Mouse (Mus musculus): ENCODE measurements around the gene Psd. TPM values are rescaled to one million over a fixed set of nuclear protein-coding genes. Genes with fewer than 3 reads are reported as not detected.

Gene Psd
- polyA plus RNA-seq, 1 experiment from 2014 or later = 1.8 TPM

DNA sequence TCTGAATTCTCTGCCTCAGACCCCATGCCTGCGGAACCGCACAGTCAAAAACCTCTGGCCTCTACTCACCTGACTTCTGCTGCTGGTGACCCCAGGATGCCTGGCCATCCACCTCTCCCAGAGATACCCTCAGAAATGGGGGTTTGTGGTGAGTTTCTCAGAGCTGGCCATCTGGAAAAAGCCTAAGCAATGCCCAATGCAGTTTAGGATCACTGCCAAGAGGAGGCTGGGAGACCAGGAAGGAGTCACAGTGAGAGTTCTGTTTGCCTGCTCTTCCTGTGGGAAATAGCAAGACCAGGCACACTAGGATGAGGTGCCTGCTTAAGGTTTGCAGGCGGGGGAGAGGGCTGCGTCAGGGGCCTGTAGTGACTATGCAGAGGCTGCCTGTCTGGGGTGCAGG lies 42.3 kb downstream of the Psd start:
- DNase-seq (ENCODE audit: low spot score) = no peak
- no peak overlapping the region for H3K27ac ChIP-seq
- 94% methylated on average over 4 of the region's 4 CpGs for WGBS
- H3K9me3 ChIP-seq (replicated peaks) = no peaks in the 10 kb centered on the region
- H3K4me3 ChIP-seq = no peak overlapping the region
- no peaks in the 10 kb centered on the region for H3K27me3 ChIP-seq (ENCODE audit: low read depth, poor library complexity, severe bottlenecking)
- peaks cover 70% of the 10 kb centered on the region for H3K36me3 ChIP-seq
- no peaks in the 10 kb centered on the region for H3K4me1 ChIP-seq

- no peak for DNase-seq (ENCODE audit: low spot score)
- Histone ChIP-seq H3K27ac (no peak overlapping the region), H3K27me3 (ENCODE audit: low read depth, poor library complexity, severe bottlenecking) (no peaks in the 10 kb centered on the region), H3K4me3 (no peak overlapping the region), H3K4me1 (no peaks in the 10 kb centered on the region), H3K36me3 (peaks cover 81% of the 10 kb centered on the region), H3K9me3 (replicated peaks) (no peaks in the 10 kb centered on the region)
- 95% methylated on average over 11 of the region's 11 CpGs for WGBS
Observed at GRCm38 (mm10) chr19:46282081-46282849, 44.7 kb downstream of the Psd start.

GRCm38 (mm10) chr19:46275307-46275706 lies 51.6 kb downstream of the Psd start:
- Histone ChIP-seq H3K36me3 (peaks cover 66% of the 10 kb centered on the region), H3K27me3 (ENCODE audit: low read depth, poor library complexity, severe bottlenecking) (no peaks in the 10 kb centered on the region), H3K9me3 (replicated peaks) (no peaks in the 10 kb centered on the region), H3K4me3 (no peak overlapping the region), H3K4me1 (no peaks in the 10 kb centered on the region), H3K27ac (no peak overlapping the region)
- DNase-seq (ENCODE audit: low spot score) = no peak

GRCm38 (mm10) chr19:46264762-46265161 lies 62.2 kb downstream of the Psd start:
- Histone ChIP-seq H3K4me3 (no peak overlapping the region), H3K4me1 (no peaks in the 10 kb centered on the region), H3K36me3 (peaks cover 100% of the 10 kb centered on the region), H3K9me3 (replicated peaks) (no peaks in the 10 kb centered on the region), H3K27me3 (ENCODE audit: low read depth, poor library complexity, severe bottlenecking) (no peaks in the 10 kb centered on the region), H3K27ac (no peak overlapping the region)
- WGBS = 92% methylated on average over 7 of the region's 7 CpGs
- no peak for DNase-seq (ENCODE audit: low spot score)

MicroRNAs encoded within 50 kb of the gene (microRNA counts, 519-probe panel; counts per million panel counts)
- 684 counts per million, percentile 72 among the panel's probes with 10 or more counts for microRNA mmu-miR-146b

Small RNA genes lying within 50 kb of the gene (microRNA-seq; reads per million reads assigned to microRNA genes)
- not detected for gene Mir146b

Other genes with a start within 250 kb of the Psd start
- gene Elovl3, start 195.3 kb downstream of the Psd start, polyA plus RNA-seq (2016; fragmentation: Nextera tagmentation; extraction: Ambion mirVana) = 0.13 TPM in 1 of 2 replicates, not detected in the other
- gene Pitx3, start 178.8 kb downstream of the Psd start, polyA plus RNA-seq (2016; fragmentation: Nextera tagmentation; extraction: Ambion mirVana) = 0.59 and 2.1 TPM in 2 replicates
- 39.5 and 47.8 TPM in 2 replicates for gene Gbf1, start 174.6 kb downstream of the Psd start, polyA plus RNA-seq (2016; fragmentation: Nextera tagmentation; extraction: Ambion mirVana)
- 4.5 and 5.8 TPM in 2 replicates for gene Nfkb2, start 22.8 kb downstream of the Psd start, polyA plus RNA-seq (2016; fragmentation: Nextera tagmentation; extraction: Ambion mirVana)
- 12.2 and 13.0 TPM in 2 replicates for gene Fbxl15, start 1.0 kb upstream of the Psd start, polyA plus RNA-seq (2016; fragmentation: Nextera tagmentation; extraction: Ambion mirVana)
- 150 and 183 TPM in 2 replicates for gene Cuedc2, start 11.5 kb upstream of the Psd start, polyA plus RNA-seq (2016; fragmentation: Nextera tagmentation; extraction: Ambion mirVana)
- gene Mfsd13a, start 14.0 kb upstream of the Psd start, polyA plus RNA-seq (2016; fragmentation: Nextera tagmentation; extraction: Ambion mirVana) = 7.7 and 8.1 TPM in 2 replicates
- 1.3 and 1.8 TPM in 2 replicates for gene 2310034G01Rik, start 23.1 kb upstream of the Psd start, polyA plus RNA-seq (2016; fragmentation: Nextera tagmentation; extraction: Ambion mirVana)
- 159 and 168 TPM in 2 replicates for gene Actr1a, start 68.6 kb upstream of the Psd start, polyA plus RNA-seq (2016; fragmentation: Nextera tagmentation; extraction: Ambion mirVana)
- gene Sufu, start 69.7 kb upstream of the Psd start, polyA plus RNA-seq (2016; fragmentation: Nextera tagmentation; extraction: Ambion mirVana) = 53.8 and 58.5 TPM in 2 replicates
- gene Trim8, start 174.5 kb upstream of the Psd start, polyA plus RNA-seq (2016; fragmentation: Nextera tagmentation; extraction: Ambion mirVana) = 13.0 and 15.2 TPM in 2 replicates
- 164 and 173 TPM in 2 replicates for gene Arl3, start 246.0 kb upstream of the Psd start, polyA plus RNA-seq (2016; fragmentation: Nextera tagmentation; extraction: Ambion mirVana)
- 19.0 and 21.7 TPM in 2 replicates for gene Sfxn2, start 246.2 kb upstream of the Psd start, polyA plus RNA-seq (2016; fragmentation: Nextera tagmentation; extraction: Ambion mirVana)